Mouse (Mus musculus): Measurements from ENCODE around the gene Ptgfrn.

Ptgfrn gene

DNA sequence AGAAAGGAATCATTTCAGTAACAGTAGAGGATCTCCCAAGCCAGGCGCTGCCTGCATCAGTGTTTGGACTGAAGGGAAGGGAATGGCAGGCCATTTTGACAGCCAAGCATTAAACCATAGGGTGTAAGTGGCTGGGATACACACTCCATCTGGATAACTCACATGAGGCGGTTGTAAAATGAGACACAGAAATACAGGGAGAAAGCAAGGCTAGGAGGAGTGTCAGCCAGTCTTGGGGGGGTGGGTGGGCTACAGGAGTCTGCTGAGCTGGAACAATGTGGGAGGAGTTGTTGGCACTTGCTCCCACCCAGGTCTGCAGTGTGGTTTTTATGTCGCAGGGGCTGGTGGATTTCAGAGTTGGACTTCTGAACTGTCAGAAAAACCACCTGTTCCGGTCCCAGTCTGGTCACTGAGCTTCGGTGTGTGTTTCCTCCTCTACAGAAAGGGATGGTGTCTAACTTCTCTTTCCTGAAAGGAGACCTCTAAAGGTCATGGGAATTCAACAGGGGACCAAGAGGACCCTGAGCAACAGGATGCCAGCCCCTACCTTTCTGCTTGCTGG lies 72.0 kb downstream of the Ptgfrn start:
- DNase-seq (ENCODE audit: low spot score) = no peak

GRCm38 (mm10) chr3:101036001-101036400 lies 74.1 kb downstream of the Ptgfrn start:
- DNase-seq (ENCODE audit: low spot score) = no peak

DNA sequence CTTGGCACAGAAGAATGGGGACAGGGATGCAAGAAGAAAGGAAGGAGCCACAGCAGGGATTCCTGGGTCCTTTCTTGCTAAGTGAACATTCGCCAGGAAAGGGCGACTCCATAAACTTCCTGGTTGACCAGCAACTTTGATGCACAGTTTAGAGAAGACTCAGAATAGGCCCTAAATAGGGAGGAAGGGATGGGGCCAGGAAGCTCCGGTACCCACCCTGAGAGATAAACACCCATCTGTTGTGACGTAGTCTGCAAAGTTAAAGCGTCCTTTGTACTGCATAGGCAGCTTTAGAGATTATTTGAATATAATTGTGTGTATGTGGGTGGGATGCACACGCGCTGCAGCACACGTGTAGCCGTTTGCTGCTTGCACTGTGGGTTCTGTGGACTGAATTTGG lies 75.6 kb downstream of the Ptgfrn start:
- DNase-seq (ENCODE audit: low spot score) = no peak

- DNase-seq (ENCODE audit: low spot score) = peak; percentile 37
Observed at GRCm38 (mm10) chr3:101033644-101034043, 76.4 kb downstream of the Ptgfrn start.

- peak; percentile 67 for DNase-seq (ENCODE audit: low spot score)
Observed at GRCm38 (mm10) chr3:101031456-101032142, 78.5 kb downstream of the Ptgfrn start.

DNA sequence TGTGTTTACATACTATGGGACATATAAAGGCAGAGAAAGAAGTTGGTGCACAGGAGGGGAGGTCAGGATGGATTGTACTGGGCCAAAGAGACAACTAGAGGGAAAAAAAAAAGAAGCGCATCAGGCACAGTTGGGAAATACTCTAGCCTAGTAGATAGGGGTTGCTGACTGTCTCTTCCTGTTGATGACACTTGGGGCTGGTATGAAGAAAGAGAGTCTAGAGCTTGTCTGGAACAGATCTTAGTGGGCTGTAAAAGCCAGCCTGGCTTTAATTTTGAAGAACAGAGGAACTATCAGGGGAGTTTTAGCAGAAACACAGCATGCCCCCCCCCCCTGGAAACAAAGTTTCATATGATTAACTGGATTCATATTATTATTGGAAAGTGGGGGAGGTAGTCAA lies 79.4 kb downstream of the Ptgfrn start:
- DNase-seq (ENCODE audit: low spot score) = peak; percentile 32

- DNase-seq (ENCODE audit: low spot score) = peak; percentile 21
Observed at GRCm38 (mm10) chr3:101029339-101029738, 80.7 kb downstream of the Ptgfrn start, which contains the start of gene Cd101. Cd101 (minus strand) TSS chr3:101029556.

- DNase-seq (ENCODE audit: low spot score) = peak; percentile 50
Observed at GRCm38 (mm10) chr3:101026741-101027140, 83.3 kb downstream of the Ptgfrn start.

- no peak for DNase-seq (ENCODE audit: low spot score)
Observed at GRCm38 (mm10) chr3:101022967-101023366, 87.1 kb downstream of the Ptgfrn start.

DNA sequence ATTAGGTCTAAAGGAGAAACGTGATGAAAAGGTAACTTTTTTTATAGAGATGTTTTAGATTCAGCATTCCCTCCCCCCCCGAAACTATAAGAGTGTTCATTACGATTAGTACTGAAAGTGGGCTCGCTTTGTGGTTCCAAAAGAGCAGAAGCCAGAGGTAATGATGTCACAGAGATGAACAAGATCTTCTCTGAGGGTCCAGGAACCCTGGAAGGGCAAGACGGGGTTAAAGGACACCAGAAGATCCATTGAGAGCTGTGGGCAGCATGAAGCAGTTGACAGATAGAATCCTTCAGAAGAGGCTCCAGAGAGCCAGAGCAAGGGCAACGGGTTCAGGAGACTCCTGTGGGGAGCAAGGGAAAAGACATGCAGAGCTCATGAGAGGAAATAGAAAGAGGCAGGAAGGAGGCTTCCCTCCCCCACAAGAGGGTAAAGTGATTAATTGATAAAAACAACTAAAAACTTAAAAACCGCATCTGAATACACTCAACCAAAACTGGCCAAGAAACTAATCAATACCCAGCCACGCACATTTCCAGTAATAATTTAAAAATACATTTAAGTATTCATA lies 88.5 kb downstream of the Ptgfrn start:
- DNase-seq (ENCODE audit: low spot score) = no peak

DNA sequence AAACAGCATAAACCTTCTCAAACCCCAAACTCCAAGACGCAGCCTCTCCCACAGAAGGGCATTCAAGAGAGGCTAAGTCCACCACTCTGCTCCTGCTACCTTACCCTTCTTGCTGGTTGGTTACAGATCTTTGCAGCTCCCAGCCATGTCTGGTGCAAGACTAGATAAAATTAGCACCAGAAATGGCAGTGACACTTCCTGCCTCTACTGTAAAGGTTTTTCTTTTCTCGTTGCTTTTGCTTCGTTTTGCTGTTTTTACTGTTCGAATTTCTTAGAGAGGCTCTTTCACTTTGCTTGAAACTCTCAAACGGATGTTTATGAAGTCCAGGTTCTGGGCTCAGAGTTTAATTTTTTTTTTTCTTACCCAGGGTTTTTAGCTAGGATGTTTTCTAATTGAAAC lies 89.0 kb downstream of the Ptgfrn start:
- no peak for DNase-seq (ENCODE audit: low spot score)

GRCm38 (mm10) chr3:101018494-101018893 lies 91.6 kb downstream of the Ptgfrn start:
- no peak for DNase-seq (ENCODE audit: low spot score)

DNA sequence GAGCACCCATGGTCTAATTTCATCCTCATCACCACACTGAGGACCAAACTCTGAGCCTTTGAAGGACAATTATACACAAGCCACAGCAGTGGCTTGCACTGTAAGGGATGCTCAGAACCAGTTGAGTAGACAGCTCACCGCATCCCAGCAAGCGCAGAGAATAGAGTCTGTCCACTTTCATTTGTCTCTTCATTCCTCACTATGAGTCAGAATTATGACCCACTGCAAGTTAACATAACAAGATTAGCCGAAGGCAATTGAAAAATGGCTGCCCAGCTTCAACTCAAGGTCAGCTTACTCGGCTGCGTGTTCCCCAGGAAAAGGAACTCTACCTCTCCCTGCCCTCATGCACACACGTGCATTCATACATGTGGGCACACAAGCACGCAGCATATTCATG lies 94.0 kb downstream of the Ptgfrn start:
- DNase-seq (ENCODE audit: low spot score) = no peak

GRCm38 (mm10) chr3:101015254-101015653 lies 94.8 kb downstream of the Ptgfrn start:
- DNase-seq (ENCODE audit: low spot score) = no peak

DNA sequence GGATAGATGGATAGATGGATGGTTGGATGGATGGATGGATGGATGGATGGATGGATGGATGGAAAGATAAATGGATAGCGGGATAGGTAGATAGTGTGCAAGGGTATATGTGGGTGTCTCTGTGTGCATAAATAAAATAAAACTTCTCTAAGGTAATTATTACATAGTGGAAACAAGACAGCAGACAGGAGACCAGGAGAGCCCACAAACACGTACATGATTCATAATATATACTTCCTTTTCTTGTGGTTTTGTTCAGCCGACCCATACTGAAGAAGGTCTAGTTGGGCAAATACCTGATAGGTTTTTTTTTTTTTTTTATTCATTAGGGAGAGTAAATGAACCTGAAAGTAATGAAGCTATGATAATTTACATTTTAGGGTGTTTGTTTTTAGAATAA lies 96.5 kb downstream of the Ptgfrn start:
- DNase-seq (ENCODE audit: low spot score) = no peak

- no peak for DNase-seq (ENCODE audit: low spot score)
Observed at GRCm38 (mm10) chr3:101013005-101013404, 97.1 kb downstream of the Ptgfrn start.

DNA sequence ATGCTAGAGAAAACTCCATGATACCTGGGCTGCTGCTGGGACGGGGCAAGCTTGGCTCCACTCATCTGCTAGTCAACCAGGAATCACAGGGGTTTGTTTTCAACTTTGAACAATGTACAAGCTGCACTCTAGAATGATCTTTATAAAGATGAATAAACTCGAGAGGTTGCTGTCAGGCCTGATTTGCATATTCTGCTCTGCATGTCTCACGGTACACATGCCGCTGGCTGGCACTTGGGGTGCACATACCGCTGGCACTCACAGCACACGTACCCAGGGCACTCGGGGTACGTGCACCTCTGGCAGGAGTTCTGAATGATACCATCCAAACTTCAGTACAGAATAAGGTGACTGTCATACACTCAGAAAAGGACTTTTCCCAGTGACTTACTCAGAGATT lies 97.5 kb downstream of the Ptgfrn start:
- DNase-seq (ENCODE audit: low spot score) = no peak

GRCm38 (mm10) chr3:101012131-101012571 lies 97.9 kb downstream of the Ptgfrn start:
- DNase-seq (ENCODE audit: low spot score) = no peak

GRCm38 (mm10) chr3:101011203-101011600 lies 98.9 kb downstream of the Ptgfrn start:
- no peak for DNase-seq (ENCODE audit: low spot score)

- peak; percentile 47 for DNase-seq (ENCODE audit: low spot score)
Observed at GRCm38 (mm10) chr3:101010589-101011202, 99.4 kb downstream of the Ptgfrn start.

DNA sequence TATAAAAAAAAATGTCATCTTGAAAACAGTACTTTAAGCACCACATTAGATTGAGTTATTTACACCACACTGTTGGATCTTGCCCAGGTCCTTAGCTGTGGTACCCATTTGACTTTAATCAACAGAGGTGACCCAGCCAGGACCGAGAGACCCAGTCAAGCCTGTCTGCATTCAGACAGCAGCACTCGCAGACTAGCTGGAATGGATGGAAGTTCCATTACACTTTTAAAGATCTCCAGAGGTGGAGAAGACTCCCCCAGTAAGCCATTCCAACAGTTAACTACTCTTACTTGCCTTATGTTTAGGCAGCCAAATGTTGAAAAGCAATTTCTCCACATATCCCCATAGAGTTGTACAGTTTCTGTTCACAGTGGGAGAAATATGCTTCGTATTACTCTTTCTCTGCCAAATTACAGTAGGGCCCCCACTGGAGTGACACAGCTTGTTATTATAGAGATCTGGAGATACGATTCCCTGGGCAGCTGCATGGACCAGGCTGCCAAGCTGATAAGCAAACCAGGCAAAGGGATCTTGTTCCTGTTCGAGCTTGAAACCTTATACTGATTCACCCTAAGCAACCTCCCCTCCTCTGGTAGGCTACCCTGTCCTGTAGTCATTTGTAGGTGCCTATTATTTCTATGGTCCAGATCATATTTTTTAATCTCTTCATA lies 102.8 kb downstream of the Ptgfrn start:
- no peak for DNase-seq (ENCODE audit: low spot score)

- no peak for DNase-seq (ENCODE audit: low spot score)
Observed at GRCm38 (mm10) chr3:101005392-101005791, 104.7 kb downstream of the Ptgfrn start.
